Mouse (Mus musculus): ENCODE results near the gene 9930022D16Rik.

The 9930022D16Rik gene

GRCm38 (mm10) chr11:109445438-109446035 lies 31.8 kb downstream of the 9930022D16Rik start:
- DNase-seq (ENCODE audit: low spot score in 2 of 2), result no peak

DNA sequence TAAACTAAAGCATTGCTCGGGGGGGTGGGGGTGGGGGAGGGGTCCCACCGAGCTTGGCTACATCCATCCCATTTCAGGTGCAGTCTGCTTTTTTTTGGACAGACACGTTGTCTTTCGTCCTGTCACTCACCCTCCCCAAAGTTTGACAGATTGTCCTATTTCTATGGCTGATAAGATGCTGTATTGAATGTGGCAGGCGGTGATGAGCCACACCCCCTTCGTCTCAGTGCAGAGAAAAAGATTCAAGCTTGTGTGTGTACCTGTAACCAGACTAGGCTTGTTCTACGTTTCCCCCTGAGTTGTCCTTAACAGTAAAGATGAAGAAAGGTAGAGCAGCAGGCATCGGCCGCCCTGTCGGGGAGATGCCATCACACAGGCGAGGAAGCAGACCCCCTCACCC lies 37.5 kb downstream of the 9930022D16Rik start:
- no peak for DNase-seq (ENCODE audit: low spot score in 2 of 2)

- DNase-seq (ENCODE audit: low spot score in 2 of 2), result no peak
Measured at GRCm38 (mm10) chr11:109456261-109456660, 42.5 kb downstream of the 9930022D16Rik start.

- DNase-seq (ENCODE audit: low spot score in 2 of 2), result no peak
Measured at GRCm38 (mm10) chr11:109458165-109458564, 44.4 kb downstream of the 9930022D16Rik start.

DNA sequence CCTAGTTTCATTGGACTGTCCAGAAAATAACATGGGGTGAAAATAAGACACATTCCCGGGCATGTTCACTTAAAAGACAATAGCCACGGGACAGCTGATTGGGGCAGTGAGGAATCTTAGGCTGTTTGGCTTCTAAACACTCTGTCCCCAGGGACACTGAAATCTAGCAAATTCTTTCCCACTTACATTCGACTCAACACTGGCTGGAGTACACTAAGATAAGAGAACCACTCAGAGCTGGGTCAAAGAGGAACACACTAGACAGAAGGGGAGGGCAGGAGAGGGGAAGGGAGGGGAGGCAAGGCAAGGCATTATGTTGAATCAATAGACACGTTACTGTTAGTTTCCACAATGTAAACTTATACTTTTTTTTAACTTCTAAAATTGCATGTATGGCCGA lies 46.9 kb downstream of the 9930022D16Rik start:
- DNase-seq (ENCODE audit: low spot score in 2 of 2), result no peak

GRCm38 (mm10) chr11:109465068-109465467 lies 51.4 kb downstream of the 9930022D16Rik start:
- DNase-seq (ENCODE audit: low spot score in 2 of 2), result no peak

DNA sequence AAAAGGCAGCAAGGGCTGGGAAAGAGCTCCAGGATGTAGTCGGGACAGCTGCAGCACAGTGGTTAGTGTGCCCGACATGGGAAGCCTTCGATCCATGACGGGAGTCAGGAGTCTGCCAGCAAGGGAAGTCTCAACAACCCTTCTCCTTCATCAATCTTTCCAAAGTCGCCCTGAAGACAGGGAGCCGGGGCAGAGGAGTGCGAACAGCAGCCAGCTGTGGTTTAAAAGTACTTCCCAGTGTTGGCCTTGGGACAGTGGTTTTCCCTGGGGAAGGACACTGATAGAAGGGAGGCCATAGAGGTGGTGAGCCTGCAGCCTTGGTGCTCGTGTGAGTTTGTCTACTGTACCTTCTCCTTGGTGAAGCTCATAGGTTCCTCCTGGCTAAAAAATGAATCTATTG lies 53.3 kb downstream of the 9930022D16Rik start:
- DNase-seq (ENCODE audit: low spot score in 2 of 2), result no peak

- DNase-seq (ENCODE audit: low spot score in 2 of 2), result no peak
Measured at GRCm38 (mm10) chr11:109468133-109468532, 54.4 kb downstream of the 9930022D16Rik start.
